Mouse (Mus musculus): ENCODE data around the gene Olfr318.
"Not testable (repeated sequence)": the region's sequence is repeated elsewhere in the genome, so short reads cannot be mapped to it uniquely, and the experiment has no call there.

Olfr318 gene

GRCm38 (mm10) chr11:58723914-58724313 is at the start of gene Olfr318:
Gene Olfr318 (minus strand): TSS chr11:58724014.
- DNase-seq (ENCODE audit: low read depth) = no peak

- DNase-seq (ENCODE audit: low read depth) = no peak
These were observed 49.1 kb upstream of the Olfr318 start, which contains the start of gene Olfr315 for GRCm38 (mm10) chr11:58772888-58773287. Gene Olfr315 (plus strand): TSS chr11:58773188.

- DNase-seq (ENCODE audit: low read depth) = no peak
These were observed 28.6 kb upstream of the Olfr318 start, which contains the start of gene Olfr316 for GRCm38 (mm10) chr11:58752434-58752833. Gene Olfr316 (plus strand): TSS chr11:58752734.

GRCm38 (mm10) chr11:58751096-58751495 is 27.3 kb upstream of the Olfr318 start:
- not testable (repeated sequence) for DNase-seq (ENCODE audit: low read depth)

GRCm38 (mm10) chr11:58738792-58739262 is 15.0 kb upstream of the Olfr318 start, which contains the start of gene Olfr317:
Gene Olfr317 (minus strand): TSS chr11:58739212.
- no peak for DNase-seq (ENCODE audit: low read depth)

GRCm38 (mm10) chr11:58733372-58733771 is 9.6 kb upstream of the Olfr318 start:
- no peak for DNase-seq (ENCODE audit: low read depth)

- DNase-seq (ENCODE audit: low read depth) = not testable (repeated sequence)
These were observed 4.3 kb upstream of the Olfr318 start for GRCm38 (mm10) chr11:58727896-58728650.

GRCm38 (mm10) chr11:58719701-58720100 is 4.1 kb downstream of the Olfr318 start:
- no peak for DNase-seq (ENCODE audit: low read depth)

GRCm38 (mm10) chr11:58717723-58718122 is 6.1 kb downstream of the Olfr318 start:
- not testable (repeated sequence) for DNase-seq (ENCODE audit: low read depth)

- DNase-seq (ENCODE audit: low read depth) = no peak
These were observed 14.7 kb downstream of the Olfr318 start for GRCm38 (mm10) chr11:58709086-58709485.

GRCm38 (mm10) chr11:58698862-58699261 is 25.0 kb downstream of the Olfr318 start, which contains the start of gene Olfr319:
Gene Olfr319 (plus strand): TSS chr11:58699162.
- no peak for DNase-seq (ENCODE audit: low read depth)

- no peak for DNase-seq (ENCODE audit: low read depth)
These were observed 43.0 kb downstream of the Olfr318 start, which contains the start of gene Olfr320 for GRCm38 (mm10) chr11:58680799-58681198. Gene Olfr320 (plus strand): TSS chr11:58681099.

- peak; percentile 6 for DNase-seq (ENCODE audit: low read depth)
These were observed 52.0 kb downstream of the Olfr318 start for GRCm38 (mm10) chr11:58671825-58672224.

- no peak for DNase-seq (ENCODE audit: low read depth)
These were observed 54.6 kb downstream of the Olfr318 start for GRCm38 (mm10) chr11:58669252-58669651.

Data from 416B (cell line).